7 mouse cellular contexts compared by ENCODE assay signal in genomic region chr6:57691467-57692261, GRCm38 (mm10). TPM values are rescaled to one million over a fixed set of nuclear protein-coding genes. Genes with fewer than 3 reads are reported as not detected.
A peak's percentile ranks its signal among the peaks of the same experiment; 100 is the strongest.
DNase-seq lines count a peak whose midpoint lies in the region; ATAC-seq lines count a peak whose summit lies in the region.

TSS of gene Pyurf (minus strand) at chr6:57692078.

- peak within 1 kb of the TSS; percentile 78 for H3K4me2 ChIP-seq in intestine, embryonic 15.5 days (replicated peaks)

- H3K4me1 ChIP-seq in intestine, embryonic 15.5 days (replicated peaks), result 0 out of 2 replicates have a peak, but pooled peaks cover 6% of the 10 kb centered on the region
- H3K4me1 ChIP-seq in midbrain, embryonic 10.5 days, result peaks cover 17% of the 10 kb centered on the region

- no peaks in the 10 kb centered on the region for H3K27me3 ChIP-seq in intestine, embryonic 15.5 days (replicated peaks)
- no peaks in the 10 kb centered on the region for H3K27me3 ChIP-seq in midbrain, embryonic 10.5 days (ENCODE audit: low read depth, poor library complexity, severe bottlenecking)

- intact Hi-C loops in gastrocnemius, postnatal 36 days (cut with DNase I), result no loop called here
- intact Hi-C loops in left cerebral cortex, postnatal 25 days (cut with DNase I), result loop anchor here (1.0 kb wide), 1 partner anchor 12 kb away; no protein-coding TSS in a partner anchor

- under 1% methylated on average over 52 of the region's 52 CpGs for WGBS in intestine, embryonic 15.5 days
- 0% methylated on average over 49 of the region's 52 CpGs for WGBS in midbrain, embryonic 10.5 days

- H3K9ac ChIP-seq in intestine, embryonic 15.5 days, result peak within 1 kb of the TSS; percentile 73

- H3K27ac ChIP-seq in intestine, embryonic 15.5 days, result peak within 1 kb of the TSS; percentile 97
- H3K27ac ChIP-seq in midbrain, embryonic 10.5 days (replicated peaks), result peak within 1 kb of the TSS; percentile 96

- peak; percentile 99 for ATAC-seq in intestine, embryonic 15.5 days

- no peaks in the 10 kb centered on the region for H3K9me3 ChIP-seq in intestine, embryonic 15.5 days
- H3K9me3 ChIP-seq in midbrain, embryonic 10.5 days (replicated peaks), result no peaks in the 10 kb centered on the region

- peak within 1 kb of the TSS; percentile 80 for H3K4me3 ChIP-seq in intestine, embryonic 15.5 days (replicated peaks)
- H3K4me3 ChIP-seq in midbrain, embryonic 10.5 days, result peak within 1 kb of the TSS; percentile 74

- peaks cover 5% of the 10 kb centered on the region; the same call in 1 of the 2 replicates for H3K36me3 ChIP-seq in intestine, embryonic 15.5 days
- H3K36me3 ChIP-seq in midbrain, embryonic 10.5 days, result peaks cover 31% of the 10 kb centered on the region

- DNase-seq in adrenal gland, adult 18-20 months (ENCODE audit: low spot score in 2 of 2), result peak; percentile 74 to 79
- peak; percentile 73 for DNase-seq in embryo, embryonic 11.5 days (ENCODE audit: low read depth, low spot score)
- peak; percentile 79 to 82 for DNase-seq in gastrocnemius, postnatal 36 days
- peak; percentile 82 to 87 for DNase-seq in left cerebral cortex, postnatal 25 days (ENCODE audit: low spot score in 2 of 2)
- DNase-seq in midbrain, embryonic 10.5 days (ENCODE audit: low spot score), result peak; percentile 91
- peak; percentile 78 for DNase-seq in right cerebral cortex, postnatal 4 days

RNA-seq across cellular contexts. Expression of gene Pyurf, which starts in this region (rescaled TPM):
- 10 to 100 TPM; 16.4 to 22.1 TPM for total RNA-seq in adrenal gland, adult 18-20 months (2021)
- 10 to 100 TPM; 11.8 TPM for total RNA-seq in gastrocnemius, postnatal 36 days (2021)
- 19.4 and 21.9 TPM in 2 replicates for polyA plus RNA-seq in intestine, embryonic 15.5 days (2015; fragmentation: Nextera tagmentation; extraction: Ambion mirVana)
- 1 to 10 TPM; 8.4 to 9.4 TPM for total RNA-seq in left cerebral cortex, postnatal 25 days (2021)
- polyA plus RNA-seq in midbrain, embryonic 10.5 days (2016; fragmentation: Nextera tagmentation; extraction: Ambion mirVana), result 17.7 and 18.8 TPM in 2 replicates

Comparison
In these comparisons a context has a peak if more than half of its experiments do, and no peak if none do; other contexts are left out.
1. Peak in every context shown above with its lines: DNase-seq, ATAC-seq, H3K4me3 ChIP-seq and H3K27ac ChIP-seq.